Mouse (Mus musculus) hindbrain, postnatal 0 days (tissue): ENCODE data around the gene Zfp423. TPM values are rescaled to one million over a fixed set of nuclear protein-coding genes. Genes with fewer than 3 reads are reported as not detected.

Experiments used
- ATAC-seq: fragments of 200-750 bp; cut with Nextera tagmentation; 2 replicates; pipeline ENCODE4 v1.8.0; 2017; ENCODE audit warnings: mild to moderate bottlenecking, moderate TSS enrichment, moderate library complexity
- DNase-seq: peaks from one replicate; pipeline ENCODE4 v3.0.0-alpha.2; 2015; ENCODE audit warnings: low spot score
- H3K27ac ChIP-seq: fragments of 300-500 bp; sonication (generic); 2 replicates; pipeline ENCODE4 v1.5.1; 2014; ENCODE audit warnings: mild to moderate bottlenecking
- H3K27me3 ChIP-seq: fragments of 300-500 bp; sonication (generic); 2 replicates; pipeline ENCODE4 v1.6.1; 2014; ENCODE audit warnings: low read length, mixed read lengths; ENCODE audit not compliant: insufficient read depth
- H3K36me3 ChIP-seq: fragments of 300-500 bp; sonication (generic); 2 replicates; pipeline ENCODE4 v1.6.1; 2014; ENCODE audit warnings: low read length, mixed read lengths; ENCODE audit not compliant: insufficient read depth
- H3K4me1 ChIP-seq: fragments of 300-500 bp; sonication (generic); 2 replicates; pipeline ENCODE4 v1.6.1; 2014; ENCODE audit warnings: antibody characterized with exemption, low read length, mixed read lengths; ENCODE audit not compliant: insufficient read depth
- H3K4me2 ChIP-seq: fragments of 300-500 bp; sonication (generic); 2 replicates; pipeline ENCODE4 v1.6.1; 2014; ENCODE audit warnings: low read depth, mild to moderate bottlenecking, low read length, moderate library complexity, mixed read lengths
- H3K4me3 ChIP-seq: fragments of 300-500 bp; sonication (generic); 2 replicates; pipeline ENCODE4 v1.5.1; 2014; ENCODE audit warnings: low read length
- H3K9ac ChIP-seq: fragments of 300-500 bp; sonication (generic); replicated peaks from 2 replicates; pipeline ENCODE4 v1.6.1; 2014; ENCODE audit warnings: mild to moderate bottlenecking, low read length, moderate library complexity, mixed read lengths
- H3K9me3 ChIP-seq: fragments of 300-500 bp; sonication (generic); 2 replicates; pipeline ENCODE4 v1.6.1; 2016; ENCODE audit warnings: low read length, mixed read lengths
- CTCF ChIP-seq: IDR thresholded peaks from 2 replicates; pipeline ENCODE4 v1.5.1; 2016; ENCODE audit warnings: antibody characterized with exemption, control low read depth, low read depth
- WGBS: fragments of 180-500 bp; shearing (Covaris S2); extraction: QIAGEN DNeasy Blood & Tissue Kit; methylation state at CpG from one replicate; pipeline ENCODE4 v1.1.7; 2014; 5-methylcytosine and 5-hydroxymethylcytosine counted together
- polyA plus RNA-seq: library from polyadenylated mRNA; unstranded; fragments of >200 nt; fragmentation: Nextera tagmentation; extraction: Ambion mirVana; gene quantifications from 2 replicates; pipeline ENCODE4 v1.2.1, GENCODE M21; 2015
- total RNA-seq: library from RNA; depleted of rRNA; stranded (reverse); fragments of >200 nt; gene quantifications from 2 replicates; pipeline ENCODE4 v1.2.3, GENCODE M21; 2014

The Zfp423 gene
- total and polyA plus RNA-seq, 2 experiments from 2014 or later = 22.2 to 73.6 TPM

- whole genome bisulfite sequencing = 57% methylated on average over 13 of the region's 13 CpGs
- peak overlapping the region; percentile 54; the same call in 1 of the 2 replicates for H3K27ac ChIP-seq
Observed at GRCm38 (mm10) chr8:87671209-87671970, 288.0 kb downstream of the Zfp423 start.

GRCm38 (mm10) chr8:87670232-87670631, 289.2 kb downstream of the Zfp423 start:
- peaks cover 38% of the 10 kb centered on the region for H3K4me1 ChIP-seq
- no peak overlapping the region for H3K4me2 ChIP-seq

More at GRCm38 (mm10) chr8:87671209-87671970, 288.0 kb downstream of the Zfp423 start:
- TF ChIP-seq CTCF = peak; percentile 25; the same call in 1 of the 2 replicates
- DNase-seq = peak; percentile 72
- Histone ChIP-seq H3K9ac (no peak overlapping the region), H3K27me3 (no peaks in the 10 kb centered on the region), H3K36me3 (no peaks in the 10 kb centered on the region), H3K4me3 (no peak overlapping the region), H3K4me2 (no peak overlapping the region), H3K9me3 (no peaks in the 10 kb centered on the region), H3K4me1 (peaks cover 47% of the 10 kb centered on the region)
- ATAC-seq = no peak

GRCm38 (mm10) chr8:87668736-87669135, 290.7 kb downstream of the Zfp423 start:
- 0 out of 2 replicates have a peak overlapping the region, but pooled peaks have one; percentile 21 for H3K4me2 ChIP-seq
- no peak for TF ChIP-seq CTCF

More at GRCm38 (mm10) chr8:87670232-87670631, 289.2 kb downstream of the Zfp423 start:
- DNase-seq = no peak
- H3K9ac ChIP-seq = no peak overlapping the region
- no peaks in the 10 kb centered on the region for H3K36me3 ChIP-seq
- WGBS = 82% methylated on average over 3 of the region's 3 CpGs
- no peaks in the 10 kb centered on the region for H3K27me3 ChIP-seq
- no peak overlapping the region for H3K27ac ChIP-seq
- ATAC-seq = no peak
- no peaks in the 10 kb centered on the region for H3K9me3 ChIP-seq
- H3K4me3 ChIP-seq = no peak overlapping the region
- TF ChIP-seq CTCF = no peak

GRCm38 (mm10) chr8:87667914-87668643, 291.3 kb downstream of the Zfp423 start:
- TF ChIP-seq CTCF = no peak; the same call in 1 of the 2 replicates
- 48% methylated on average over 26 of the region's 26 CpGs for WGBS
- no peaks in the 10 kb centered on the region for H3K36me3 ChIP-seq
- H3K4me2 ChIP-seq = peak overlapping the region; percentile 21; the same call in 1 of the 2 replicates
- H3K27ac ChIP-seq = peak overlapping the region; percentile 65
- ATAC-seq (0 out of 2 replicates have a peak, but pooled peaks have one; percentile 12), DNase-seq (peak; percentile 74)
- H3K4me1 ChIP-seq = peaks cover 43% of the 10 kb centered on the region
- H3K27me3 ChIP-seq = no peaks in the 10 kb centered on the region
- no peaks in the 10 kb centered on the region for H3K9me3 ChIP-seq
- H3K4me3 ChIP-seq = no peak overlapping the region
- H3K9ac ChIP-seq = peak overlapping the region; percentile 24; the same call in 1 of the 2 replicates

More at GRCm38 (mm10) chr8:87668736-87669135, 290.7 kb downstream of the Zfp423 start:
- ATAC-seq (no peak), DNase-seq (no peak)
- no peaks in the 10 kb centered on the region for H3K9me3 ChIP-seq
- no peaks in the 10 kb centered on the region for H3K36me3 ChIP-seq
- peaks cover 39% of the 10 kb centered on the region for H3K4me1 ChIP-seq
- H3K27ac ChIP-seq = peak overlapping the region; percentile 65; the same call in 1 of the 2 replicates
- no peak overlapping the region for H3K9ac ChIP-seq
- no peak overlapping the region for H3K4me3 ChIP-seq
- WGBS = 85% methylated on average over 2 of the region's 2 CpGs
- no peaks in the 10 kb centered on the region for H3K27me3 ChIP-seq

GRCm38 (mm10) chr8:87667297-87667696, 292.1 kb downstream of the Zfp423 start:
- no peak overlapping the region for H3K9ac ChIP-seq
- 52% methylated on average over 6 of the region's 6 CpGs for WGBS
- ATAC-seq = no peak
- H3K4me2 ChIP-seq = no peak overlapping the region
- H3K4me1 ChIP-seq = peaks cover 42% of the 10 kb centered on the region
- no peaks in the 10 kb centered on the region for H3K27me3 ChIP-seq
- peak overlapping the region; percentile 65 for H3K27ac ChIP-seq
- no peaks in the 10 kb centered on the region for H3K9me3 ChIP-seq
- DNase-seq = no peak
- no peak overlapping the region for H3K4me3 ChIP-seq
- H3K36me3 ChIP-seq = no peaks in the 10 kb centered on the region
- no peak for TF ChIP-seq CTCF

DNA sequence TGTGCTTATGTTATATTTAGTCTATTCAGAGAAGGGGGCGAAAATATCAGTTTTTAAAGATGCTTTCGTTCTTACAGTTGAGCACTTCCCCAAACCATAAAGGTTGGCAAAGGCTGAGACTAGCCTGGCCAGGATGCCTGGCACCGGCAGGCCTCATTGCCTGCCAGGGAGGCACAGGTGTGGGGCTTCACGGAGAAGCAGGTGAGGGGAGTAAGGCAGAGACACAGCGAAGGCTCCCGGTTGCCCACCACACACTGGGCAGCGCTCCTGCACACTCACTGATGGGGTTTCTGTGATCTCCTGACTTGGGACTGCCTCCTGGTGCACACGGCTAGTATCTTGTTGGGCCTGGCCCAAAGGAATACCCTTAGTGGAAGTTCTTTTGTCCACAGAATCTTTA, 294.1 kb downstream of the Zfp423 start:
- peaks cover 31% of the 10 kb centered on the region for H3K4me1 ChIP-seq
- no peak for TF ChIP-seq CTCF
- no peak overlapping the region for H3K27ac ChIP-seq
- WGBS = 85% methylated on average over 8 of the region's 8 CpGs
- no peaks in the 10 kb centered on the region for H3K9me3 ChIP-seq
- H3K36me3 ChIP-seq = no peaks in the 10 kb centered on the region
- H3K4me2 ChIP-seq = no peak overlapping the region
- H3K27me3 ChIP-seq = no peaks in the 10 kb centered on the region
- H3K4me3 ChIP-seq = no peak overlapping the region
- DNase-seq (no peak), ATAC-seq (no peak)
- no peak overlapping the region for H3K9ac ChIP-seq
